Mouse (Mus musculus) stomach, postnatal 0 days (tissue): ENCODE results near the gene Cwc15. TPM values are rescaled to one million over a fixed set of nuclear protein-coding genes. Genes with fewer than 3 reads are reported as not detected.

Experiments used
- ATAC-seq: fragments of 200-750 bp; cut with Nextera tagmentation; 2 replicates; pipeline ENCODE4 v1.8.0; 2017; ENCODE audit not compliant: low FRiP score, low TSS enrichment
- DNase-seq: peaks from one replicate; pipeline ENCODE4 v3.0.0-alpha.2; 2016; ENCODE audit warnings: low spot score
- H3K27ac ChIP-seq: fragments of 300-500 bp; sonication (generic); replicated peaks from 2 replicates; pipeline ENCODE4 v1.5.1; 2014; ENCODE audit warnings: mild to moderate bottlenecking, control low read depth
- H3K27me3 ChIP-seq: fragments of 300-500 bp; sonication (generic); 2 replicates; pipeline ENCODE4 v1.6.1; 2014; ENCODE audit warnings: low read length; ENCODE audit not compliant: control insufficient read depth, insufficient read depth
- H3K36me3 ChIP-seq: fragments of 300-500 bp; sonication (generic); 2 replicates; pipeline ENCODE4 v1.6.1; 2014; ENCODE audit warnings: low read length, mixed read lengths; ENCODE audit not compliant: control insufficient read depth, insufficient read depth
- H3K4me1 ChIP-seq: fragments of 300-500 bp; sonication (generic); replicated peaks from 2 replicates; pipeline ENCODE4 v1.6.1; 2014; ENCODE audit warnings: antibody characterized with exemption; ENCODE audit not compliant: control insufficient read depth, insufficient read depth
- H3K4me2 ChIP-seq: fragments of 300-500 bp; sonication (generic); replicated peaks from 2 replicates; pipeline ENCODE4 v1.6.1; 2014; ENCODE audit warnings: low read depth, mild to moderate bottlenecking, control low read depth, moderate library complexity
- H3K4me3 ChIP-seq: fragments of 300-500 bp; sonication (generic); 2 replicates; pipeline ENCODE4 v1.5.1; 2014; ENCODE audit warnings: low read depth, low read length, control low read depth
- H3K9ac ChIP-seq: fragments of 300-500 bp; sonication (generic); 2 replicates; pipeline ENCODE4 v1.6.1; 2014; ENCODE audit warnings: mild to moderate bottlenecking, low read length, control low read depth, mixed read lengths
- H3K9me3 ChIP-seq: fragments of 300-500 bp; sonication (generic); 2 replicates; pipeline ENCODE4 v1.6.1; 2016; ENCODE audit warnings: low read length; ENCODE audit not compliant: control insufficient read depth
- CTCF ChIP-seq: IDR thresholded peaks from 2 replicates; pipeline ENCODE4 v1.5.1; 2016; ENCODE audit warnings: antibody characterized with exemption, low read depth, mild to moderate bottlenecking, moderate library complexity
- EP300 ChIP-seq: optimal IDR thresholded peaks from 2 replicates; pipeline ENCODE3; 2016; ENCODE audit warnings: antibody characterized with exemption
- WGBS: fragments of 180-500 bp; shearing (Covaris S2); extraction: QIAGEN DNeasy Blood & Tissue Kit; methylation state at CpG from one replicate; pipeline ENCODE4 v1.1.7; 2014; 5-methylcytosine and 5-hydroxymethylcytosine counted together
- polyA plus RNA-seq: library from polyadenylated mRNA; unstranded; fragments of >200 nt; fragmentation: Nextera tagmentation; extraction: Ambion mirVana; gene quantifications from 2 replicates; pipeline ENCODE4 v1.2.1, GENCODE M21; 2015

Cwc15 gene
- polyA plus RNA-seq, 1 experiment from 2014 or later: 120 TPM

GRCm38 (mm10) chr9:14498896-14499705 is 1.3 kb upstream of the Cwc15 start:
- 76% methylated on average over 4 of the region's 4 CpGs for WGBS
- peak overlapping the region; percentile 62; the same call in 1 of the 2 replicates for H3K4me3 ChIP-seq
- no peak overlapping the region for H3K27ac ChIP-seq
- TF ChIP-seq CTCF (no peak), EP300 (no peak)
- peak overlapping the region; percentile 85; the same call in 1 of the 2 replicates for H3K4me2 ChIP-seq
- H3K9me3 ChIP-seq: no peaks in the 10 kb centered on the region
- no peak for ATAC-seq
- H3K9ac ChIP-seq: no peak overlapping the region
- DNase-seq: no peak
- no peaks in the 10 kb centered on the region for H3K27me3 ChIP-seq
- peaks cover 6% of the 10 kb centered on the region; the same call in 1 of the 2 replicates for H3K36me3 ChIP-seq
- H3K4me1 ChIP-seq: no peaks in the 10 kb centered on the region

DNA sequence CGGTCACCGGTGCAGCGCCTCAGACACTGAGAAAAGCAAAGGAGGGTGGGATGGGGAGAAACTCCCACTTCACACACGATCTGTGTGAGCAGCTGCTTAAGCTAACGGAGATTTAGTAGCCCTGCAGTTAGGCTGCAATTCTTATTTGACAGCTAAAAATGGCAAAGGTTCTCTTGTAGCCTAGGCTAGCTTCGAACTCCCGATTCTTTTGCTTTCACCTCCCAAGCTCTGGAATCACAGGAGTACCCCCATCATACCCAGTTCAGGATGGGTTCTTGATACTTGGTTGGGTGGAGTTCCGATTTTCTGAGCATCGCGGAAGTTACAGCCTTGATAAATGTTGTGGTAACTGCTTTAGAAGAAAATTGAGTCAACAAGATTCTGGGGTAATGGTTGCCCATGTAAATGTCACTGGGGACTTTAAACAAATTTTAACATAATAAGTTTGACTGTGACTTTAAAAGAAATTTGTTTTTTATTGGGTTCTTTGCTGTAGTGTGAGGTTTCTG is 553 bp downstream of the Cwc15 start:
- H3K27ac ChIP-seq: peak overlapping the region; percentile 61
- TF ChIP-seq EP300 (no peak), CTCF (no peak)
- DNase-seq (no peak), ATAC-seq (no peak)
- 3% methylated on average over 10 of the region's 10 CpGs for WGBS
- H3K4me1 ChIP-seq: no peaks in the 10 kb centered on the region
- peaks cover 14% of the 10 kb centered on the region for H3K36me3 ChIP-seq
- peak overlapping the region; percentile 61 for H3K4me2 ChIP-seq
- H3K9me3 ChIP-seq: no peaks in the 10 kb centered on the region
- H3K4me3 ChIP-seq: peak overlapping the region; percentile 62
- peak overlapping the region; percentile 69 for H3K9ac ChIP-seq
- no peaks in the 10 kb centered on the region for H3K27me3 ChIP-seq

- no peak overlapping the region for H3K4me3 ChIP-seq
- H3K27me3 ChIP-seq: no peaks in the 10 kb centered on the region
- H3K9ac ChIP-seq: no peak overlapping the region
- H3K36me3 ChIP-seq: peaks cover 14% of the 10 kb centered on the region
- peak; percentile 73 for ATAC-seq
- H3K4me2 ChIP-seq: no peak overlapping the region
- peak; percentile 61 for DNase-seq
- TF ChIP-seq EP300: no peak
- TF ChIP-seq CTCF: peak; percentile 89
- H3K4me1 ChIP-seq: no peaks in the 10 kb centered on the region
- 0 out of 2 replicates have a peak overlapping the region, but pooled peaks have one; percentile 24 for H3K27ac ChIP-seq
- H3K9me3 ChIP-seq: no peaks in the 10 kb centered on the region
- WGBS: 63% methylated on average over 9 of the region's 9 CpGs
Observed at GRCm38 (mm10) chr9:14512633-14513445, 12.4 kb downstream of the Cwc15 start.

GRCm38 (mm10) chr9:14517296-14517695 is 16.9 kb downstream of the Cwc15 start:
- Histone ChIP-seq H3K4me3 (no peak overlapping the region), H3K36me3 (0 out of 2 replicates have a peak, but pooled peaks cover 3% of the 10 kb centered on the region), H3K4me1 (0 out of 2 replicates have a peak, but pooled peaks cover 2% of the 10 kb centered on the region), H3K9me3 (no peaks in the 10 kb centered on the region), H3K27ac (no peak overlapping the region), H3K27me3 (no peaks in the 10 kb centered on the region), H3K4me2 (no peak overlapping the region), H3K9ac (no peak overlapping the region)
- DNase-seq: no peak
- no peak for TF ChIP-seq EP300
- no peak for TF ChIP-seq CTCF
- ATAC-seq: no peak
- WGBS: 51% methylated on average over 1 of the region's 1 CpGs

GRCm38 (mm10) chr9:14518105-14518504 is 17.7 kb downstream of the Cwc15 start:
- Histone ChIP-seq H3K9ac (no peak overlapping the region), H3K4me2 (no peak overlapping the region), H3K4me3 (no peak overlapping the region), H3K36me3 (no peaks in the 10 kb centered on the region), H3K27me3 (no peaks in the 10 kb centered on the region), H3K9me3 (no peaks in the 10 kb centered on the region), H3K27ac (no peak overlapping the region), H3K4me1 (0 out of 2 replicates have a peak, but pooled peaks cover 2% of the 10 kb centered on the region)
- TF ChIP-seq CTCF (no peak), EP300 (no peak)
- DNase-seq (no peak), ATAC-seq (no peak)
- WGBS: 77% methylated on average over 3 of the region's 3 CpGs
